Mouse (Mus musculus) C2C12 (cell line): ENCODE data around the gene Senp2. TPM values are rescaled to one million over a fixed set of nuclear protein-coding genes. Genes with fewer than 3 reads are reported as not detected.
A peak's percentile ranks its signal among the peaks of the same experiment; 100 is the strongest.

ENCODE experiments used
- H3K27me3 ChIP-seq: one replicate; pipeline ENCODE4 v1.6.1; 2011; ENCODE audit not compliant: control insufficient read depth, insufficient read depth, insufficient read length
- H3K36me3 ChIP-seq: one replicate; pipeline ENCODE4 v1.6.1; 2011; ENCODE audit not compliant: control insufficient read depth, insufficient read depth
- H3K4me3 ChIP-seq: one replicate; pipeline ENCODE4 v1.5.1; 2011; ENCODE audit warnings: mild to moderate bottlenecking, control low read depth; ENCODE audit not compliant: poor library complexity, insufficient read depth, severe bottlenecking
- H3K79me2 ChIP-seq: one replicate; pipeline ENCODE4 v1.6.1; 2011; ENCODE audit not compliant: control insufficient read depth, insufficient read depth
- H3K79me3 ChIP-seq: one replicate; pipeline ENCODE4 v1.6.1; 2011; ENCODE audit warnings: low read depth, control low read depth
- H3ac ChIP-seq: one replicate; pipeline ENCODE3; 2011; ENCODE audit warnings: low read depth; ENCODE audit not compliant: control insufficient read depth, insufficient read length
- CEBPB ChIP-seq: IDR thresholded peaks from one replicate; pipeline ENCODE4 v1.6.1; 2011; ENCODE audit warnings: low read depth, mild to moderate bottlenecking, control low read depth, moderate library complexity
- CTCF ChIP-seq: IDR thresholded peaks from one replicate; pipeline ENCODE4 v1.5.1; 2011; ENCODE audit not compliant: control insufficient read depth, insufficient read depth, insufficient read length
- FOSL1 ChIP-seq: IDR thresholded peaks from one replicate; pipeline ENCODE4 v1.8.0; 2011; ENCODE audit warnings: mild to moderate bottlenecking, low read length; ENCODE audit not compliant: poor library complexity, insufficient read depth, severe bottlenecking
- MAX ChIP-seq: IDR thresholded peaks from one replicate; pipeline ENCODE4 v1.6.1; 2011; ENCODE audit warnings: mild to moderate bottlenecking, control low read depth
- MYOD1 ChIP-seq: IDR thresholded peaks from one replicate; pipeline ENCODE4 v1.6.1; 2011; ENCODE audit warnings: low read depth; ENCODE audit not compliant: control insufficient read depth, insufficient read length
- MYOG ChIP-seq: IDR thresholded peaks from one replicate; pipeline ENCODE4 v1.6.1; 2011; ENCODE audit not compliant: control insufficient read depth, insufficient read length; ENCODE audit errors: extremely low read depth
- USF1 ChIP-seq: IDR thresholded peaks from one replicate; pipeline ENCODE4 v1.6.1; 2011; ENCODE audit warnings: low read depth, mild to moderate bottlenecking, control low read depth, moderate library complexity
- long read RNA-seq, 2 experiments: library from polyadenylated mRNA; unstranded; transcript quantifications; one replicate each; pipeline ENCODE4 v2.0.0; 2019 to 2020
- polyA plus RNA-seq: library from polyadenylated mRNA; unstranded; fragments of >200 nt; fragmentation: generic; extraction: Trizol; gene quantifications from one replicate; pipeline ENCODE4 v1.2.1, GENCODE M21; 2012; ENCODE audit warnings: missing spikeins

Senp2 gene
- polyA plus RNA-seq: 14.5 TPM
- long read RNA-seq, experiment 1, full-length matches to known transcripts: 10 of 16 reads
- long read RNA-seq, experiment 1, partial matches to known transcripts: 1 of 16 reads
- long read RNA-seq, experiment 1, other reads (novel, unspliced or antisense): 5 of 16 reads
- long read RNA-seq, experiment 2, full-length matches to known transcripts: 111 of 139 reads
- long read RNA-seq, experiment 2, partial matches to known transcripts: 9 of 139 reads
- long read RNA-seq, experiment 2, other reads (novel, unspliced or antisense): 19 of 139 reads

- H3K27me3 ChIP-seq: no peaks in the 10 kb centered on the region
- H3K4me3 ChIP-seq: peak within 1 kb of the TSS; percentile 71
- peaks cover 15% of the 10 kb centered on the region for H3K36me3 ChIP-seq
- H3K79me3 ChIP-seq: peaks cover 34% of the 10 kb centered on the region
- peak within 1 kb of the TSS; percentile 99 for H3ac ChIP-seq
- no peak for TF ChIP-seq FOSL1
- TF ChIP-seq USF1: peak; percentile 14
- peak; percentile 94 for TF ChIP-seq MAX
- peaks cover 47% of the 10 kb centered on the region for H3K79me2 ChIP-seq
These were observed at the start of gene Senp2 for GRCm38 (mm10) chr16:22009099-22009584. TSS of gene Senp2 (plus strand) at chr16:22009484.

DNA sequence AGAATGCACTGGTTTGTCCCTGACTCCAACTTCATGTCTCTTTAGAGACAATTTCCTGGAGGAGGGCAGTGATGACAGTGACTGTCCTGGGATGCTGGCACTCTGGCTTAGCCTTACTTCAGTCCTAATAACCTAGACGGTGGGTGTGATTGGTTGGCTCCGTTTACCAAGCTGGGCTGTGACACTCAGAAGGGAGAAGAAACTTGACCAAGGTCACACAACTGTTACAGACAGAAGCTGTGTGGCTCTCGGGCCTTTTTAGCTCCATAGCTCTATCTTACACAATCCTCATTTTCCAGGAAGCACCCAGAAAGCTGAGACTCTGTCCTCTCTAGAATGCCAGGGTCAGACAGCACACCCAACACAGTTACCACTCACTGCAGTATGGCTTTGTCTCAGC, 43.7 kb upstream of the Senp2 start:
- Histone ChIP-seq H3ac (no peak overlapping the region), H3K79me3 (no peaks in the 10 kb centered on the region), H3K27me3 (peaks cover 14% of the 10 kb centered on the region), H3K4me3 (no peak overlapping the region), H3K36me3 (no peaks in the 10 kb centered on the region), H3K79me2 (no peaks in the 10 kb centered on the region)
- no peak for TF ChIP-seq MYOD1
- no peak for TF ChIP-seq CTCF
- TF ChIP-seq MYOG: no peak
- TF ChIP-seq USF1: no peak
- TF ChIP-seq CEBPB: no peak
- TF ChIP-seq MAX: no peak
- no peak for TF ChIP-seq FOSL1

GRCm38 (mm10) chr16:21969874-21970273, 39.4 kb upstream of the Senp2 start:
- Histone ChIP-seq H3K79me3 (no peaks in the 10 kb centered on the region), H3K36me3 (no peaks in the 10 kb centered on the region), H3ac (no peak overlapping the region), H3K27me3 (peaks cover 4% of the 10 kb centered on the region), H3K4me3 (no peak overlapping the region), H3K79me2 (no peaks in the 10 kb centered on the region)
- TF ChIP-seq MAX (no peak), MYOG (no peak), FOSL1 (no peak), MYOD1 (no peak), CEBPB (no peak), CTCF (no peak), USF1 (no peak)

GRCm38 (mm10) chr16:21970536-21970935, 38.7 kb upstream of the Senp2 start:
- Histone ChIP-seq H3K4me3 (no peak overlapping the region), H3ac (no peak overlapping the region), H3K79me2 (no peaks in the 10 kb centered on the region), H3K79me3 (no peaks in the 10 kb centered on the region), H3K36me3 (no peaks in the 10 kb centered on the region), H3K27me3 (peaks cover 4% of the 10 kb centered on the region)
- TF ChIP-seq FOSL1: no peak
- no peak for TF ChIP-seq CEBPB
- no peak for TF ChIP-seq CTCF
- TF ChIP-seq USF1: no peak
- no peak for TF ChIP-seq MAX
- no peak for TF ChIP-seq MYOD1
- TF ChIP-seq MYOG: no peak

GRCm38 (mm10) chr16:21971446-21971845, 37.8 kb upstream of the Senp2 start:
- H3K27me3 ChIP-seq: peaks cover 4% of the 10 kb centered on the region
- no peak for TF ChIP-seq MYOG
- no peak for TF ChIP-seq MYOD1
- TF ChIP-seq USF1: no peak
- TF ChIP-seq FOSL1: no peak
- TF ChIP-seq CEBPB: no peak
- no peak for TF ChIP-seq MAX
- no peak for TF ChIP-seq CTCF
- H3K4me3 ChIP-seq: no peak overlapping the region
- no peaks in the 10 kb centered on the region for H3K79me2 ChIP-seq
- H3K36me3 ChIP-seq: no peaks in the 10 kb centered on the region
- no peaks in the 10 kb centered on the region for H3K79me3 ChIP-seq
- no peak overlapping the region for H3ac ChIP-seq

- H3K79me2 ChIP-seq: no peaks in the 10 kb centered on the region
- H3ac ChIP-seq: peak overlapping the region; percentile 57
- TF ChIP-seq CEBPB (no peak), CTCF (no peak), MYOG (no peak), MAX (peak; percentile 42), MYOD1 (no peak), USF1 (no peak), FOSL1 (peak; percentile 75)
These were observed 33.1 kb upstream of the Senp2 start for GRCm38 (mm10) chr16:21976203-21976602.

More at GRCm38 (mm10) chr16:21976203-21976602, 33.1 kb upstream of the Senp2 start:
- Histone ChIP-seq H3K36me3 (no peaks in the 10 kb centered on the region), H3K4me3 (no peak overlapping the region), H3K27me3 (no peaks in the 10 kb centered on the region), H3K79me3 (no peaks in the 10 kb centered on the region)
